Mouse (Mus musculus): ENCODE measurements at regions not wholly inside any gene's neighbourhood (a gene's known extent, or its start where the extent isn't known, plus 50 kb on each side); places are given as distances from the start of the nearest gene placed in this dataset.
A peak's percentile ranks its signal among the peaks of the same experiment; 100 is the strongest.

- Histone ChIP-seq H3K27ac (no peak overlapping the region), H3K9me3 (replicated peaks) (no peaks in the 10 kb centered on the region), H3K4me1 (0 out of 2 replicates have a peak, but pooled peaks cover 4% of the 10 kb centered on the region), H3K4me2 (no peak overlapping the region), H3K4me3 (no peak overlapping the region), H3K9ac (no peak overlapping the region), H3K27me3 (no peaks in the 10 kb centered on the region), H3K36me3 (ENCODE audit: poor library complexity, severe bottlenecking) (no peaks in the 10 kb centered on the region)
- no peak for ATAC-seq
- 86% methylated on average over 12 of the region's 12 CpGs for WGBS
Measured at GRCm38 (mm10) chr11:110670626-110671508, 271.9 kb downstream of the Map2k6 start.

- WGBS: 6% methylated on average over 1 of the region's 1 CpGs
- no peak for ATAC-seq
- 0 out of 2 replicates have a peak, but pooled peaks cover 4% of the 10 kb centered on the region for H3K4me1 ChIP-seq
Measured at GRCm38 (mm10) chr11:110672941-110673340, 274.0 kb downstream of the Map2k6 start.

GRCm38 (mm10) chr11:110692824-110693223 lies 275.0 kb upstream of the Kcnj16 start:
- no peak overlapping the region for H3K27ac ChIP-seq
- no peak overlapping the region for H3K4me2 ChIP-seq
- no peaks in the 10 kb centered on the region for H3K27me3 ChIP-seq
- no peak for ATAC-seq
- no peak overlapping the region for H3K9ac ChIP-seq
- H3K4me3 ChIP-seq: no peak overlapping the region
- H3K4me1 ChIP-seq: no peaks in the 10 kb centered on the region
- H3K9me3 ChIP-seq (replicated peaks): no peaks in the 10 kb centered on the region
- WGBS: 96% methylated on average over 4 of the region's 4 CpGs
- H3K36me3 ChIP-seq (ENCODE audit: poor library complexity, severe bottlenecking): no peaks in the 10 kb centered on the region

More at GRCm38 (mm10) chr11:110672941-110673340, 274.0 kb downstream of the Map2k6 start:
- no peak overlapping the region for H3K27ac ChIP-seq
- no peaks in the 10 kb centered on the region for H3K9me3 ChIP-seq (replicated peaks)
- no peak overlapping the region for H3K4me3 ChIP-seq
- no peaks in the 10 kb centered on the region for H3K36me3 ChIP-seq (ENCODE audit: poor library complexity, severe bottlenecking)
- no peak overlapping the region for H3K9ac ChIP-seq
- H3K4me2 ChIP-seq: no peak overlapping the region
- H3K27me3 ChIP-seq: no peaks in the 10 kb centered on the region

GRCm38 (mm10) chr11:110697067-110697466 lies 270.8 kb upstream of the Kcnj16 start:
- no peak for ATAC-seq
- H3K9ac ChIP-seq: no peak overlapping the region
- no peaks in the 10 kb centered on the region for H3K4me1 ChIP-seq
- H3K27ac ChIP-seq: no peak overlapping the region
- H3K36me3 ChIP-seq (ENCODE audit: poor library complexity, severe bottlenecking): no peaks in the 10 kb centered on the region
- H3K4me2 ChIP-seq: no peak overlapping the region
- H3K9me3 ChIP-seq (replicated peaks): no peaks in the 10 kb centered on the region
- WGBS: 90% methylated on average over 6 of the region's 6 CpGs
- H3K4me3 ChIP-seq: no peak overlapping the region
- no peaks in the 10 kb centered on the region for H3K27me3 ChIP-seq

GRCm38 (mm10) chr11:110698342-110698741 lies 269.5 kb upstream of the Kcnj16 start:
- H3K9me3 ChIP-seq (replicated peaks): no peaks in the 10 kb centered on the region
- H3K4me1 ChIP-seq: no peaks in the 10 kb centered on the region
- H3K9ac ChIP-seq: no peak overlapping the region
- H3K4me2 ChIP-seq: no peak overlapping the region
- 85% methylated on average over 5 of the region's 5 CpGs for WGBS
- ATAC-seq: no peak
- H3K4me3 ChIP-seq: no peak overlapping the region
- H3K27ac ChIP-seq: no peak overlapping the region
- no peaks in the 10 kb centered on the region for H3K27me3 ChIP-seq
- H3K36me3 ChIP-seq (ENCODE audit: poor library complexity, severe bottlenecking): no peaks in the 10 kb centered on the region

GRCm38 (mm10) chr11:110700976-110701375 lies 266.9 kb upstream of the Kcnj16 start:
- H3K27me3 ChIP-seq: no peaks in the 10 kb centered on the region
- no peak overlapping the region for H3K4me3 ChIP-seq
- H3K4me1 ChIP-seq: no peaks in the 10 kb centered on the region
- no peaks in the 10 kb centered on the region for H3K36me3 ChIP-seq (ENCODE audit: poor library complexity, severe bottlenecking)
- H3K9ac ChIP-seq: no peak overlapping the region
- no peak overlapping the region for H3K4me2 ChIP-seq
- WGBS: 86% methylated on average over 2 of the region's 2 CpGs
- H3K27ac ChIP-seq: no peak overlapping the region
- no peak for ATAC-seq
- H3K9me3 ChIP-seq (replicated peaks): no peaks in the 10 kb centered on the region

- no peaks in the 10 kb centered on the region for H3K9me3 ChIP-seq (replicated peaks)
- no peak overlapping the region for H3K4me3 ChIP-seq
- H3K4me1 ChIP-seq: no peaks in the 10 kb centered on the region
- H3K4me2 ChIP-seq: no peak overlapping the region
- no peak overlapping the region for H3K27ac ChIP-seq
- H3K27me3 ChIP-seq: no peaks in the 10 kb centered on the region
- H3K9ac ChIP-seq: no peak overlapping the region
- no peak for ATAC-seq
- 95% methylated on average over 5 of the region's 5 CpGs for WGBS
- H3K36me3 ChIP-seq (ENCODE audit: poor library complexity, severe bottlenecking): no peaks in the 10 kb centered on the region
Measured at GRCm38 (mm10) chr11:110702119-110702518, 265.7 kb upstream of the Kcnj16 start.

- 61% methylated on average over 2 of the region's 2 CpGs for WGBS
Measured at GRCm38 (mm10) chr11:110703511-110703910, 264.3 kb upstream of the Kcnj16 start.

GRCm38 (mm10) chr11:110707328-110707727 lies 260.5 kb upstream of the Kcnj16 start:
- no peaks in the 10 kb centered on the region for H3K27me3 ChIP-seq
- no peaks in the 10 kb centered on the region for H3K4me1 ChIP-seq
- H3K4me3 ChIP-seq: no peak overlapping the region
- peak; percentile 55; the same call in 1 of the 2 replicates for ATAC-seq
- no peak overlapping the region for H3K9ac ChIP-seq
- WGBS: 58% methylated on average over 4 of the region's 4 CpGs
- H3K4me2 ChIP-seq: no peak overlapping the region
- H3K27ac ChIP-seq: no peak overlapping the region
- no peaks in the 10 kb centered on the region for H3K36me3 ChIP-seq (ENCODE audit: poor library complexity, severe bottlenecking)
- H3K9me3 ChIP-seq (replicated peaks): no peaks in the 10 kb centered on the region

More at GRCm38 (mm10) chr11:110703511-110703910, 264.3 kb upstream of the Kcnj16 start:
- Histone ChIP-seq H3K4me1 (no peaks in the 10 kb centered on the region), H3K9ac (no peak overlapping the region), H3K36me3 (ENCODE audit: poor library complexity, severe bottlenecking) (no peaks in the 10 kb centered on the region), H3K4me3 (no peak overlapping the region), H3K9me3 (replicated peaks) (no peaks in the 10 kb centered on the region), H3K4me2 (no peak overlapping the region), H3K27ac (no peak overlapping the region), H3K27me3 (no peaks in the 10 kb centered on the region)
- no peak for ATAC-seq

- Histone ChIP-seq H3K27me3 (no peaks in the 10 kb centered on the region), H3K9me3 (replicated peaks) (no peaks in the 10 kb centered on the region), H3K4me2 (no peak overlapping the region), H3K36me3 (ENCODE audit: poor library complexity, severe bottlenecking) (no peaks in the 10 kb centered on the region), H3K4me3 (no peak overlapping the region), H3K9ac (no peak overlapping the region), H3K27ac (no peak overlapping the region), H3K4me1 (no peaks in the 10 kb centered on the region)
- WGBS: 84% methylated on average over 2 of the region's 2 CpGs
- no peak for ATAC-seq
Measured at GRCm38 (mm10) chr11:110715300-110715699, 252.5 kb upstream of the Kcnj16 start.

GRCm38 (mm10) chr11:110716369-110716768 lies 251.5 kb upstream of the Kcnj16 start:
- no peaks in the 10 kb centered on the region for H3K4me1 ChIP-seq
- ATAC-seq: no peak
- H3K4me3 ChIP-seq: no peak overlapping the region
- no peak overlapping the region for H3K4me2 ChIP-seq
- no peak overlapping the region for H3K9ac ChIP-seq
- WGBS: 64% methylated on average over 1 of the region's 1 CpGs
- H3K36me3 ChIP-seq (ENCODE audit: poor library complexity, severe bottlenecking): no peaks in the 10 kb centered on the region
- no peaks in the 10 kb centered on the region for H3K27me3 ChIP-seq
- no peaks in the 10 kb centered on the region for H3K9me3 ChIP-seq (replicated peaks)
- H3K27ac ChIP-seq: no peak overlapping the region

- H3K27me3 ChIP-seq: no peaks in the 10 kb centered on the region
- H3K4me1 ChIP-seq: no peaks in the 10 kb centered on the region
- no peak overlapping the region for H3K9ac ChIP-seq
- H3K9me3 ChIP-seq (replicated peaks): no peaks in the 10 kb centered on the region
- ATAC-seq: no peak
- H3K36me3 ChIP-seq (ENCODE audit: poor library complexity, severe bottlenecking): no peaks in the 10 kb centered on the region
- no peak overlapping the region for H3K4me3 ChIP-seq
- no peak overlapping the region for H3K27ac ChIP-seq
- H3K4me2 ChIP-seq: no peak overlapping the region
- WGBS: 48% methylated on average over 5 of the region's 5 CpGs
Measured at GRCm38 (mm10) chr11:110722701-110723100, 245.1 kb upstream of the Kcnj16 start.

GRCm38 (mm10) chr11:110723971-110724370 lies 243.9 kb upstream of the Kcnj16 start:
- Histone ChIP-seq H3K27ac (no peak overlapping the region), H3K9ac (no peak overlapping the region), H3K4me3 (no peak overlapping the region), H3K9me3 (replicated peaks) (no peaks in the 10 kb centered on the region), H3K27me3 (no peaks in the 10 kb centered on the region), H3K36me3 (ENCODE audit: poor library complexity, severe bottlenecking) (no peaks in the 10 kb centered on the region), H3K4me2 (no peak overlapping the region), H3K4me1 (no peaks in the 10 kb centered on the region)
- WGBS: 89% methylated on average over 6 of the region's 6 CpGs
- ATAC-seq: no peak

Data from forebrain, embryonic 13.5 days (tissue).